Mouse (Mus musculus): Measurements from ENCODE around the gene Ppp1r16b. TPM values are rescaled to one million over a fixed set of nuclear protein-coding genes. Genes with fewer than 3 reads are reported as not detected.

The Ppp1r16b gene
- polyA plus RNA-seq, 1 experiment = 5.3 TPM

DNA sequence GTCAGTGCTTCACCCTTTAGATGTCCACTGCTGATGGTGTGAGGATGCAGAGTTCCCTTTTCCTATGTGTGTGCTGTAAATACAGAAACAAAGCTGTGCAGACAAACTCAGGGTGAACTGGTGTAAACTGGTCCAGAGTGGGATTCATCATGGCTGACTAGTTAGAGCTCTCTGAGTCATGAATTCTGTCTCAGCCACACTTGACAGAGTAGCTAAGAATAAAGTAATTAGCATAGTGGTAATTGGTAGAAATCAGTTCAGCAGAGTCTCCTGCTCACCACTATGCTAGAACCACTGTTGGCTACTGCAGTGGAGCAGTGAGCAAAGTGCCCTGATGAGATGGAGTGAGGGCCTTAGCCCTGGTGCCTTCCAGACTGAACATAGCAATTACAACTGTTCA lies 150.5 kb downstream of the Ppp1r16b start:
- TF ChIP-seq POLR2A (IDR thresholded peaks at IDR 0.05; ENCODE audit: borderline replicate concordance, control insufficient read depth, low read depth, low read length) (no peak), CTCF (IDR thresholded peaks at IDR 0.05; ENCODE audit: control insufficient read depth, insufficient read depth, low read length) (no peak)
- H3K4me1 ChIP-seq (ENCODE audit: control insufficient read depth, insufficient read depth, low read length) = no peaks in the 10 kb centered on the region
- H3K27ac ChIP-seq (ENCODE audit: control insufficient read depth, insufficient read depth, low read depth, low read length, poor library complexity) = no peak overlapping the region
- H3K4me3 ChIP-seq (replicated peaks; ENCODE audit: control insufficient read depth, low read depth, low read length) = no peak overlapping the region

Other genes starting within 250 kb of the Ppp1r16b start
- gene Adig, start 162.8 kb upstream of the Ppp1r16b start, polyA plus RNA-seq (2011; ENCODE audit: insufficient read depth, insufficient read length, low replicate concordance, missing spikeins) = not detected in 2 replicates
- gene Arhgap40, start 152.6 kb upstream of the Ppp1r16b start, polyA plus RNA-seq (2011; ENCODE audit: insufficient read depth, insufficient read length, low replicate concordance, missing spikeins) = not detected in 2 replicates
- gene Slc32a1, start 54.6 kb upstream of the Ppp1r16b start, polyA plus RNA-seq (2011; ENCODE audit: insufficient read depth, insufficient read length, low replicate concordance, missing spikeins) = not detected in 2 replicates
- gene Actr5, start 40.5 kb upstream of the Ppp1r16b start, polyA plus RNA-seq (2011; ENCODE audit: insufficient read depth, insufficient read length, low replicate concordance, missing spikeins) = 10.9 and 12.9 TPM in 2 replicates
- gene Fam83d, start 102.7 kb downstream of the Ppp1r16b start, polyA plus RNA-seq (2011; ENCODE audit: insufficient read depth, insufficient read length, low replicate concordance, missing spikeins) = 2.7 and 3.0 TPM in 2 replicates
- 3.2 and 10.7 TPM in 2 replicates for gene Dhx35, start 129.4 kb downstream of the Ppp1r16b start, polyA plus RNA-seq (2011; ENCODE audit: insufficient read depth, insufficient read length, low replicate concordance, missing spikeins)